Mouse (Mus musculus) liver, embryonic 11.5 days (tissue): ENCODE measurements at regions not wholly inside any gene's neighbourhood (a gene's known extent, or its start where the extent isn't known, plus 50 kb on each side); places are given as distances from the start of the nearest gene placed in this dataset.

ENCODE experiments used
- ATAC-seq: fragments of 200-750 bp; cut with Nextera tagmentation; replicated peaks from 2 replicates; pipeline ENCODE4 v1.8.0; 2017; ENCODE audit warnings: moderate number of reproducible peaks, mild to moderate bottlenecking, moderate TSS enrichment, moderate library complexity; ENCODE audit not compliant: low FRiP score
- DNase-seq: peaks from one replicate; pipeline ENCODE4 v3.0.0-alpha.2; 2017; ENCODE audit warnings: low spot score
- H3K27ac ChIP-seq: fragments of 300-500 bp; sonication (generic); 2 replicates; pipeline ENCODE4 v1.5.1; 2014; ENCODE audit warnings: mild to moderate bottlenecking, low read depth, low read length, control low read depth
- H3K27me3 ChIP-seq: fragments of 300-500 bp; sonication (generic); replicated peaks from 2 replicates; pipeline ENCODE4 v1.6.1; 2014; ENCODE audit warnings: low read length, mixed read lengths; ENCODE audit not compliant: control insufficient read depth, insufficient read depth
- H3K36me3 ChIP-seq: fragments of 300-500 bp; sonication (generic); 2 replicates; pipeline ENCODE4 v1.6.1; 2014; ENCODE audit warnings: mild to moderate bottlenecking, low read length, moderate library complexity, mixed read lengths; ENCODE audit not compliant: control insufficient read depth, insufficient read depth
- H3K4me1 ChIP-seq: fragments of 300-500 bp; sonication (generic); replicated peaks from 2 replicates; pipeline ENCODE4 v1.6.1; 2014; ENCODE audit warnings: low read length, mixed read lengths; ENCODE audit not compliant: control insufficient read depth, insufficient read depth
- H3K4me2 ChIP-seq: fragments of 300-500 bp; sonication (generic); 2 replicates; pipeline ENCODE4 v1.6.1; 2014; ENCODE audit warnings: mild to moderate bottlenecking, control low read depth, moderate library complexity
- H3K4me3 ChIP-seq: fragments of 300-500 bp; sonication (generic); 2 replicates; pipeline ENCODE4 v1.5.1; 2014; ENCODE audit warnings: low read depth, low read length, control low read depth
- H3K9ac ChIP-seq: fragments of 300-500 bp; sonication (generic); 2 replicates; pipeline ENCODE4 v1.6.1; 2014; ENCODE audit warnings: low read depth, low read length, control low read depth
- H3K9me3 ChIP-seq: fragments of 300-500 bp; sonication (generic); 2 replicates; pipeline ENCODE4 v1.6.1; 2016; ENCODE audit warnings: low read length, inconsistent platforms, mixed read lengths; ENCODE audit not compliant: control insufficient read depth
- WGBS: fragments of 180-500 bp; shearing (Covaris S2); extraction: QIAGEN DNeasy Blood & Tissue Kit; methylation state at CpG from one replicate; pipeline ENCODE4 v1.1.7; 2014; 5-methylcytosine and 5-hydroxymethylcytosine counted together

GRCm38 (mm10) chr1:92258026-92258425 lies 62.5 kb upstream of the Hdac4 start:
- Histone ChIP-seq H3K9ac (no peak overlapping the region), H3K9me3 (no peaks in the 10 kb centered on the region), H3K4me3 (no peak overlapping the region), H3K4me2 (no peak overlapping the region), H3K27ac (no peak overlapping the region), H3K36me3 (no peaks in the 10 kb centered on the region), H3K27me3 (no peaks in the 10 kb centered on the region), H3K4me1 (no peaks in the 10 kb centered on the region)
- DNase-seq (no peak), ATAC-seq (no peak)

- no peaks in the 10 kb centered on the region for H3K4me1 ChIP-seq
- H3K4me3 ChIP-seq = no peak overlapping the region
- no peak overlapping the region for H3K9ac ChIP-seq
- no peaks in the 10 kb centered on the region for H3K9me3 ChIP-seq
- no peaks in the 10 kb centered on the region for H3K27me3 ChIP-seq
- no peaks in the 10 kb centered on the region for H3K36me3 ChIP-seq
- DNase-seq (no peak), ATAC-seq (no peak)
- H3K27ac ChIP-seq = no peak overlapping the region
- no peak overlapping the region for H3K4me2 ChIP-seq
- WGBS = 84% methylated on average over 8 of the region's 8 CpGs
These were observed 57.6 kb upstream of the Hdac4 start for GRCm38 (mm10) chr1:92253086-92253485.

GRCm38 (mm10) chr1:92250594-92251463 lies 55.3 kb upstream of the Hdac4 start:
- H3K4me2 ChIP-seq = no peak overlapping the region
- no peak overlapping the region for H3K4me3 ChIP-seq
- no peak for DNase-seq
- no peaks in the 10 kb centered on the region for H3K27me3 ChIP-seq
- H3K4me1 ChIP-seq = no peaks in the 10 kb centered on the region
- H3K9me3 ChIP-seq = no peaks in the 10 kb centered on the region
- H3K36me3 ChIP-seq = no peaks in the 10 kb centered on the region
- no peak for ATAC-seq
- 72% methylated on average over 10 of the region's 10 CpGs for WGBS
- H3K27ac ChIP-seq = no peak overlapping the region
- no peak overlapping the region for H3K9ac ChIP-seq
